Mouse (Mus musculus) embryonic facial prominence, embryonic 14.5 days (tissue): Measurements from ENCODE around the gene Avil. TPM values are rescaled to one million over a fixed set of nuclear protein-coding genes. Genes with fewer than 3 reads are reported as not detected.
A peak's percentile ranks its signal among the peaks of the same experiment; 100 is the strongest.

Source experiments
- ATAC-seq: fragments of 200-750 bp; cut with Nextera tagmentation; 2 replicates; pipeline ENCODE4 v1.8.0; 2017; ENCODE audit warnings: low read depth, moderate number of reproducible peaks, moderate TSS enrichment
- DNase-seq: peaks from one replicate; pipeline ENCODE4 v3.0.0-alpha.2; 2015; ENCODE audit warnings: low spot score
- H3K27ac ChIP-seq: fragments of 300-500 bp; sonication (generic); replicated peaks from 2 replicates; pipeline ENCODE4 v1.5.1; 2014; ENCODE audit warnings: low read depth, mild to moderate bottlenecking, low read length, moderate library complexity
- H3K27me3 ChIP-seq: fragments of 300-500 bp; sonication (generic); replicated peaks from 2 replicates; pipeline ENCODE4 v1.6.1; 2014; ENCODE audit warnings: low read length; ENCODE audit not compliant: control insufficient read depth, insufficient read depth
- H3K36me3 ChIP-seq: fragments of 300-500 bp; sonication (generic); 2 replicates; pipeline ENCODE4 v1.6.1; 2014; ENCODE audit warnings: low read length, mixed read lengths; ENCODE audit not compliant: control insufficient read depth, insufficient read depth
- H3K4me1 ChIP-seq: fragments of 300-500 bp; sonication (generic); 2 replicates; pipeline ENCODE4 v1.6.1; 2014; ENCODE audit warnings: antibody characterized with exemption, low read length; ENCODE audit not compliant: control insufficient read depth, insufficient read depth
- H3K4me2 ChIP-seq: fragments of 300-500 bp; sonication (generic); 2 replicates; pipeline ENCODE4 v1.6.1; 2014; ENCODE audit warnings: low read depth, mild to moderate bottlenecking, low read length, moderate library complexity, mixed read lengths
- H3K4me3 ChIP-seq: fragments of 300-500 bp; sonication (generic); 2 replicates; pipeline ENCODE4 v1.5.1; 2014; ENCODE audit warnings: low read depth, mild to moderate bottlenecking, low read length
- H3K9ac ChIP-seq: fragments of 300-500 bp; sonication (generic); 2 replicates; pipeline ENCODE4 v1.6.1; 2014; ENCODE audit warnings: low read depth, mild to moderate bottlenecking, low read length, moderate library complexity, mixed read lengths
- H3K9me3 ChIP-seq: fragments of 300-500 bp; sonication (generic); 2 replicates; pipeline ENCODE4 v1.6.1; 2016; ENCODE audit warnings: low read length; ENCODE audit not compliant: control insufficient read depth
- WGBS: fragments of 180-500 bp; shearing (Covaris S2); extraction: QIAGEN DNeasy Blood & Tissue Kit; methylation state at CpG from one replicate; pipeline ENCODE4 v1.1.7; 2014; 5-methylcytosine and 5-hydroxymethylcytosine counted together
- polyA plus RNA-seq: library from polyadenylated mRNA; unstranded; fragments of >200 nt; fragmentation: Nextera tagmentation; extraction: Ambion mirVana; gene quantifications from 2 replicates; pipeline ENCODE4 v1.2.1, GENCODE M21; 2014

The Avil gene
- polyA plus RNA-seq, 1 experiment from 2014 or later: 7.8 TPM

- Histone ChIP-seq H3K4me1 (peaks cover 7% of the 10 kb centered on the region), H3K4me3 (peak overlapping the region; percentile 71), H3K27me3 (peaks cover 2% of the 10 kb centered on the region; the same call in 1 of the 2 replicates), H3K9ac (peak overlapping the region; percentile 75), H3K27ac (peak overlapping the region; percentile 78), H3K9me3 (no peaks in the 10 kb centered on the region), H3K36me3 (peaks cover 6% of the 10 kb centered on the region; the same call in 1 of the 2 replicates), H3K4me2 (peak overlapping the region; percentile 81)
- ATAC-seq (no peak), DNase-seq (no peak)
- 14% methylated on average over 5 of the region's 5 CpGs for WGBS
These were observed 42.1 kb downstream of the Avil start for GRCm38 (mm10) chr10:127042468-127043115.

- Histone ChIP-seq H3K27ac (no peak overlapping the region), H3K9ac (no peak overlapping the region), H3K4me2 (peak overlapping the region; percentile 81; the same call in 1 of the 2 replicates), H3K27me3 (peaks cover 8% of the 10 kb centered on the region), H3K4me1 (peaks cover 7% of the 10 kb centered on the region), H3K9me3 (no peaks in the 10 kb centered on the region), H3K36me3 (peaks cover 6% of the 10 kb centered on the region; the same call in 1 of the 2 replicates), H3K4me3 (no peak overlapping the region)
- WGBS: 78% methylated on average over 5 of the region's 6 CpGs
- DNase-seq: no peak
- ATAC-seq: no peak
These were observed 42.7 kb downstream of the Avil start for GRCm38 (mm10) chr10:127043187-127043586.

- 17% methylated on average over 5 of the region's 5 CpGs for WGBS
- no peak within 1 kb of the TSS for H3K27ac ChIP-seq
- peak within 1 kb of the TSS; percentile 28 for H3K4me2 ChIP-seq
- H3K27me3 ChIP-seq: peaks cover 50% of the 10 kb centered on the region
- DNase-seq (no peak), ATAC-seq (no peak)
- H3K4me3 ChIP-seq: peak within 1 kb of the TSS; percentile 15
- H3K9ac ChIP-seq: no peak within 1 kb of the TSS
- H3K36me3 ChIP-seq: peaks cover 6% of the 10 kb centered on the region; the same call in 1 of the 2 replicates
- no peaks in the 10 kb centered on the region for H3K9me3 ChIP-seq
- peaks cover 1% of the 10 kb centered on the region; the same call in 1 of the 2 replicates for H3K4me1 ChIP-seq
These were observed 47.4 kb downstream of the Avil start, which contains the start of gene Cyp27b1 for GRCm38 (mm10) chr10:127047954-127048353. TSS of gene Cyp27b1 (plus strand) at chr10:127048250.

DNA sequence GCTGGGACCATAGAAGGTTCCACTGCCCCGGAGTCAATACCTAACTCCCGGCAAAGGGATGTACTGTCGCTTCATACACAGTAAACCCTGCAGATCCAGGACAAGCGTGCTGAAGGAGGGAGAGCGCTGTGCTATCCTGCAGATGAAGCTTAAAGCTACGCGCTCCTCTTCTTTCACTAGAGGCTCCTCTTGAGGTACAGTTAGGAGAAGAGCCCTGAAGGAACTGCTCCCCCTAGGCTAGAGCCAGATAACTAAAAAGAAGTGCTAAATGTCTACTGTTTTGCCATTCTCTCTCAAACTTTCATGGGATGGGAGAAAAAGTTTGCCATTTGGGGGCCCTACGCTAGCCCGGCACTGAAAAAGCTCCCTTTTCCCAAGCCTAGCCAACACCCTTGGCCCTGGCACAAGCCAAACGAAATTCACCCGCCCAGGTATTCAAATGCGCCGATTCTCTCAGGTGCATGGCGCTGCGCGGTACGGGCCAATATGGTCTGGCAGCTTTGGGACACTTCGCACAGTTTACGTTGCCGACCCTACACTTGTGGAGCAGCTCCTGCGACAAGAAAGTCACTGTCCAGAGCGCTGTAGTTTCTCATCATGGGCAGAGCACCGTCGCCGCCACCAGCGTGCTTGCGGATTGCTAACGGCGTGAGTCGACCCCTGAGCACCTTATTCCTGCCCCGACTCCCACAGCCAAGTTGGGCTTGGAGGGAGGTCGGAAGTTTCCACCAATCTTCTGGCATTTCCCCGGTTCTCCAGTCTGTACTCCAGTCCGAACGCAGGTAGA is 48.3 kb downstream of the Avil start:
- Histone ChIP-seq H3K27me3 (peaks cover 50% of the 10 kb centered on the region), H3K36me3 (peaks cover 6% of the 10 kb centered on the region; the same call in 1 of the 2 replicates), H3K4me2 (peak overlapping the region; percentile 28), H3K9me3 (no peaks in the 10 kb centered on the region), H3K9ac (no peak overlapping the region), H3K27ac (no peak overlapping the region), H3K4me3 (peak overlapping the region; percentile 15), H3K4me1 (no peaks in the 10 kb centered on the region)
- DNase-seq (no peak), ATAC-seq (0 out of 2 replicates have a peak, but pooled peaks have one; percentile 8)
- WGBS: 3% methylated on average over 35 of the region's 35 CpGs

DNA sequence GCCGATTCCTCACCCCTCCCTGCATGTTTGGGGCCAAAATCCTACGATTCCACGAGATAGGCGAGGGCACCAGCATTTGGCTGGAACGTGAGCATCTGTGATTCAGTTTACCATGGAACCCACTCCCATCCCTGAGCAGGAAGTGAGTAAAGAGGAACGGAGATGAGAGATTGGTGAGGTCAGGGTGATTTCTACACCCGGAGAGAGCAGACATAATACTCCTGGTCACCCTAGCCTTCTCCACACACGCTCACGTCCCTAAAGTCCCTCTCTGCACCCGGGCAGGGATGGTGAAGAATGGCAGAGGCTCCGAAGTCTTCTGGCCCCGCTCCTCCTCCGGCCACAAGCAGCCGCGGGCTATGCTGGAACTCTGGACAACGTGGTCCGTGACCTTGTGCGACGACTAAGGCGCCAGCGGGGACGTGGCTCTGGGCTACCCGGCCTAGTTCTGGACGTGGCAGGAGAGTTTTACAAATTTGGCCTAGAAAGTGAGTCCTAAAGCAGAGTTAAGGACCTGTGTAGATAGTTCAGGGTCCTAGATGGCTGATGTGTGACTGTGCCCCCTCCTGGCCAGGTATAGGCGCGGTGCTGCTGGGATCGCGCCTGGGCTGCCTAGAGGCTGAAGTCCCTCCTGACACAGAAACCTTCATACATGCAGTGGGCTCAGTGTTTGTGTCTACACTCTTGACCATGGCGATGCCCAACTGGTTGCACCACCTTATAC is 49.0 kb downstream of the Avil start:
- Histone ChIP-seq H3K9ac (no peak overlapping the region), H3K4me3 (peak overlapping the region; percentile 15), H3K4me1 (no peaks in the 10 kb centered on the region), H3K27me3 (peaks cover 50% of the 10 kb centered on the region), H3K9me3 (no peaks in the 10 kb centered on the region), H3K4me2 (peak overlapping the region; percentile 28; the same call in 1 of the 2 replicates), H3K27ac (no peak overlapping the region), H3K36me3 (peaks cover 6% of the 10 kb centered on the region; the same call in 1 of the 2 replicates)
- ATAC-seq (peak; percentile 24; the same call in 1 of the 2 replicates), DNase-seq (no peak)
- 5% methylated on average over 23 of the region's 29 CpGs for WGBS

- Histone ChIP-seq H3K4me2 (no peak overlapping the region), H3K4me1 (no peaks in the 10 kb centered on the region), H3K27me3 (peaks cover 50% of the 10 kb centered on the region), H3K4me3 (no peak overlapping the region), H3K9me3 (no peaks in the 10 kb centered on the region), H3K27ac (no peak overlapping the region), H3K36me3 (peaks cover 1% of the 10 kb centered on the region; the same call in 1 of the 2 replicates), H3K9ac (no peak overlapping the region)
- ATAC-seq (no peak), DNase-seq (no peak)
- 18% methylated on average over 9 of the region's 10 CpGs for WGBS
These were observed 49.6 kb downstream of the Avil start for GRCm38 (mm10) chr10:127050119-127050474.

GRCm38 (mm10) chr10:127054646-127055045 is 54.1 kb downstream of the Avil start:
- ATAC-seq (no peak), DNase-seq (no peak)
- H3K36me3 ChIP-seq: peaks cover 25% of the 10 kb centered on the region
- H3K27ac ChIP-seq: no peak overlapping the region
- H3K9me3 ChIP-seq: no peaks in the 10 kb centered on the region
- H3K4me2 ChIP-seq: no peak overlapping the region
- no peak overlapping the region for H3K9ac ChIP-seq
- peaks cover 4% of the 10 kb centered on the region; the same call in 1 of the 2 replicates for H3K4me1 ChIP-seq
- H3K27me3 ChIP-seq: peaks cover 30% of the 10 kb centered on the region
- WGBS: 59% methylated on average over 4 of the region's 4 CpGs
- no peak overlapping the region for H3K4me3 ChIP-seq

DNA sequence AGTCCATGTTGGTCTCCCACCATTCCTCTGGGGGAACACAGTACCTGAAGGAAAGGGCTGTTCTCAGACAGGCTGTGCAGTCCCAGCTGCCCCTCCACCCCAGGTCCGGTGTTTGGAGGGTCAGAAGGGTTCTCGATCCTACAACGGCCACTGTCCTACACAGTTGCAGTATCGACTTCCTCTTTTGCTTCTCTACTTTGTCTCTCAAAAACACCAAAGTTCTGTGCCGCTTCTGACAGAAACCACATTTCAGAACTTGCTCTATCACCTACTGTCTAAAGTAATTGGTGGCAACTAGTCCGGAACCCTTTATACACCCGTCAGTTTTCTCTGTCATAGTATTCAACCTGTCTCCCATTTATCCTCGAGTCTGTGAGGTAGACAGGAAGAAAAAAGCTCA is 54.9 kb downstream of the Avil start:
- no peaks in the 10 kb centered on the region for H3K9me3 ChIP-seq
- H3K4me3 ChIP-seq: no peak overlapping the region
- H3K27ac ChIP-seq: no peak overlapping the region
- 88% methylated on average over 8 of the region's 8 CpGs for WGBS
- DNase-seq (no peak), ATAC-seq (no peak)
- peaks cover 4% of the 10 kb centered on the region; the same call in 1 of the 2 replicates for H3K4me1 ChIP-seq
- peaks cover 25% of the 10 kb centered on the region for H3K27me3 ChIP-seq
- H3K4me2 ChIP-seq: no peak overlapping the region
- H3K36me3 ChIP-seq: peaks cover 25% of the 10 kb centered on the region
- H3K9ac ChIP-seq: no peak overlapping the region
